Mouse (Mus musculus) mouse embryonic stem cell (cell line): ENCODE measurements at regions not wholly inside any gene's neighbourhood (a gene's known extent, or its start where the extent isn't known, plus 50 kb on each side); places are given as distances from the start of the nearest gene placed in this dataset.

Source experiments
- in situ Hi-C, 2 experiments: fragments of 300-500 bp; cut with MboI; formaldehyde crosslinking; loops; 1 replicate in 1 of 2; 3 replicates in 1 of 2; pipeline ENCODE4 v1.14.3; 2019 to 2020; ENCODE audit warnings: low sequenced_read_pairs in 2 of 2, low pct_unique_long_range_greater_than_20kb in 1 of 2, mixed read lengths in 1 of 2; ENCODE audit not compliant: unreplicated experiment in 1 of 2

DNA sequence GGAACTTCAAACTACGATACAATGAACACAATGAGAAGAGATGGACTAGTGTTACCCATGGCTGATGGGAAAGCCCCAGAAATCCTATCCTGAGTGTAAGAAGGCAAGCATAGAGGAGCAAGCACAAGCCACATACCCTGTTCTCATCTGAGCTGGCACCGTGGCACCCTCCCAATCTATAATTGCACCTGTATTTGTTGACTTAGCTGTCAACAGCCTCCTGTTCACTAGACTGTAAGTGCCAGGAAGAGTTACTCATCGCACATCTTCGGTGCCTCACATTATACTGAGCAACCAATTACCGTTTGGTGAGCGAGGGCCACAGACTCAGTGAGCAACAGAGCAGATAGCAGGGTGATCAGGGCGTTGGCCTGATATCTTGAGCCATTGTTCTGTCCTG lies 239.9 kb downstream of the Drd1 start:
- in situ Hi-C loops: loop anchor here in 1 of 2 experiments (10.0 kb wide), 1 partner anchor 239 kb away; the partner anchor contains the start of gene Drd1

DNA sequence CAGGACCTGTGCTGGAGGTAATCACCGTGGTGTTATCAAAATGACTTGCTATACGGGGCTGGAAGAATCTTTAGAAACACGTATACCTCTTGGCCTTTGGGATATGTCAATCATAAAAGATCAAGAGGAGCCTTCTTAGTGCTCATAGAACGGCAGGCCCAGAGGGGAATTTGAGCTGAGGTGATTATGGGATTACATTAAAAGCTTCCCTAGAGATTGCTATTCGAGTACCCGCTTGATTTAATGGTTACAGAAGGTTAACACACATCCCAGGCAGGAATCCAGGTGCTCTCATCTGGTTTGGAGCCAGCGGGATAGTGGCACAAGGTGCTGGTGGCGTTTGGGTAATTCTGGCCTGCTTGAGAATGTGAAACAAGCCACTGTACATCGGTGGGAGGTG lies 241.4 kb downstream of the Drd1 start:
- in situ Hi-C loops: loop anchor here in 1 of 2 experiments (10.0 kb wide), 1 partner anchor 241 kb away; the partner anchor contains the start of gene Drd1

DNA sequence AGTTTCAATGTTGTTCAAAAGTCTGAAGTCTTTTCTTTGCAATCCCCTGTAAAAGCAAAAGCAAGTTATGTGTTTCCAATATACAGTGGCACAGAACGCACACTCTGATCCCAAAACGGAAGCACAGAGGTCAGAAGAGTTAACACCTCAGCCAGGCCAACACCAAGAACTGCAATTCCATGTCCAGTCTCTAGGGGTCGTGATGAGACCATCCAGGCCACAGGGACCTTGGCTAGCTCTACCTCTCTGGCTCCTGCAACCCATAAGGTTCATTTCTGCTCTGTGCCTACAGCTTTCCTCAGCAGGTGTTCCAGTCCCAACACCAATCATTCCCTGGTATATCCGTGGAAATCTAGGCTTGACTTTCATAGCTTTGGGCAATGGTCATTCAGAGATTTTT lies 243.6 kb downstream of the Drd1 start:
- in situ Hi-C loops: loop anchor here in 1 of 2 experiments (10.0 kb wide), 1 partner anchor 243 kb away; the partner anchor contains the start of gene Drd1

DNA sequence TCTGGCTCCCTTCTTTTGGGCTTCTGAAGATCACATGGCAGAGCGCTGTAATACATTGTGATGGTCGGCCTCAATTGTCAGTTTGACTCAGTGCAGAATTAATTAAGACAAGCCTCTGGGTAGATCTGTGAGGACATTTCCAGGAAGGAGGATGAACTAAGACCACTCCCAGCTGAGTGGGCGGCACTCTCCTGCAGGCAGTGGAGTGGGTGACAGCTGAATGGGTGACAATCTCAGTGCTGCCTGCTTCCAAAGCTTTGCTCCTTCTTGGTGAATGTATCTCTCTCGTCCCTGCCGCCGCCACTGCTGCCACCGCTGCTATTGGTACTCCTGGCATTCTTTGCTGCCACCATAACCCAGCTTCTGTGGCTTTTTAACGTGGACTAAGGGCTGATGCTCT lies 244.4 kb downstream of the Drd1 start:
- in situ Hi-C loops: loop anchor here in 1 of 2 experiments (10.0 kb wide), 1 partner anchor 244 kb away; the partner anchor contains the start of gene Drd1

DNA sequence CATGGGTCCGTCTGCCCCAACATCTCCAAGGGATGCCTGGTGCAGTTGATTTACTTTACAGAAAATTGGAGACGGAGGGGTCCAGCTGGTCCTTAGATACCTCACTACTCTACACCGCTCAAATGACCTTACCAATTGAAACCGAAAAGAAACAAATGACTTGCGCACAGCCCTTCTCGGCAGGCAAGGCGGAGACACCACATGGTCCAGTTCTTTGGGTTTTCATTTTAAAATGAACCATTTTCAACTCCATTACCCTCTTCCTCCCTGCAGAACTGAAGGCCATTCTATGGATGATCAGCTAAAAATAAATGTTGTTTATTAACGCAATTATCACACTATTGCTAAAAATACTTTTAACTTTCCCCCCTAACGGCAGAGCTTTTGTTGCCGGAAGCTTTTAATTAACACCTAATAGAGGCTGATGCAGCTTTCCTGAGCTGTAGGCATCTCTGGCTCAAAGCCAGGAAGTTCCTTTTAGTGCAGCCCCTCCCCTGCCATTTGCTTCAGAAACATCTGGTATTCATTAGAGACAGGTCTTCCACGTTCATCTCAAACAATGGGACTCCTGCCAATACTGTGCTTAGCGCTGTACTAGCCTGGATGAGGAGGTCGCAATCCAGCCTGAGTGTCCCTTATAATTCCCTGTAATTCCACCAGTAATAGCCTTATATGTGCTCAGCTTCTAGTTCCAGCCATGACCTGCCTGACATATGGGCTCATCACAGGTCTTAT lies 247.5 kb downstream of the Drd1 start:
- in situ Hi-C loops: no loop called here

DNA sequence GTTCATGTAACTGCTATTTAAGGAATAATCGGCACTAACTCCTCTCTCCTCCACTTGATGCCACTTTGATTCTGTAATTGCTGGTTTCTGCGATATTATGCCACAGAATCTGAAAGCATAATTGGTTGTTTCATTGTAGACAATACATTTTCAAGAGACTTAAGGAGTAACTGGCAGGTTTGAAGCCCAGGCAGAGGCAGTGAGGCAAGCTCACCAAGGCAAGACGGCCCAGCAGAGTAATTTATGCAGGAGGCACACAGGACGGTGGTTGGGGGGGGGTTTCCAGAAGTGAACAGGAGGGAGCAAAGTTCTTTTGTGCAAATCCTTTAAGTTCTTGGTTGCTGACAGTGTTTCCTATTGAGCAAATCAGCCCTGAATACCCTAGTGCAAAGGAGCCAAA lies 249.6 kb downstream of the Drd1 start:
- in situ Hi-C loops: no loop called here

DNA sequence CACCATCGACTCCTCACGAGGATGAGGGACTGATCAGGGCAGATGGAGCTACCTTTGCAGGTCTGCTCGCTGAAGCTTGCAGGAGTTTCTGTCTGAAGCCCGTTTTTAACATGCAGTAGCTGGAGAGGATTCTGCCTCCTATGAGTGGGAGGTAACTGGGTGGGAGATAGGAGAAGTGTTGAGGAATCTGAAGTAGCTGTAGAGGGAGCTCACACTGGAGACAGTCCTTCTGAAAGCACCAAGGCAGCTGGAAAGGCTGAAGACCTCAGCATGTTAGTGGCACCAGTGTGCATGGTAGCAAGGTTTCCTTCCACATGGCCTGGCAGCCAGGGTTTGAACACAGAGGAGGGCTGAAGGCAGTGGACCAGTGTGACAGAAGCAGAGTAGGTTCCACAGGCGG lies 254.5 kb downstream of the Drd1 start:
- in situ Hi-C loops: no loop called here

DNA sequence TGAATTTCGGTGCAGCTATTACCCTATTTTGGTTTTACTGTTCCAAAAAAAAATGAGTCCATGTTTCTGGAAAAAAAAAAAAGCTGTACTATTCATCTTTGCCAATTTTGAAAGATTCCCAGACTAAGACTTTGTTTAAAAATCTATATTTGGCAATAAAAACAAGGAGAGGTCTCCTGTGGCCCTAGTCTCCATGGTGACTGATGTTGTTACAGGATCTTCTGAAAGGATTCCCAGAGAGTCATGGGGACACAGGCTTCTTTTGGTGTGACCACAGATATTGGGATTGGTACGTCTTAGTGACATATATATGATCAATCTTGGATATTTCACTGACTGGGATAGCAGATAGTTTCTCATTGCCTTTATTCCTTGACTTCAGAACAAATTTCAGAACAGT lies 266.7 kb downstream of the Drd1 start:
- in situ Hi-C loops: loop anchor here (10.0 to 25.0 kb wide), 2 partner anchors 266 to 273 kb away; partner anchors contain the start of genes Drd1 (in 2 of the 2) and Sfxn1 (in 1 of the 2)

DNA sequence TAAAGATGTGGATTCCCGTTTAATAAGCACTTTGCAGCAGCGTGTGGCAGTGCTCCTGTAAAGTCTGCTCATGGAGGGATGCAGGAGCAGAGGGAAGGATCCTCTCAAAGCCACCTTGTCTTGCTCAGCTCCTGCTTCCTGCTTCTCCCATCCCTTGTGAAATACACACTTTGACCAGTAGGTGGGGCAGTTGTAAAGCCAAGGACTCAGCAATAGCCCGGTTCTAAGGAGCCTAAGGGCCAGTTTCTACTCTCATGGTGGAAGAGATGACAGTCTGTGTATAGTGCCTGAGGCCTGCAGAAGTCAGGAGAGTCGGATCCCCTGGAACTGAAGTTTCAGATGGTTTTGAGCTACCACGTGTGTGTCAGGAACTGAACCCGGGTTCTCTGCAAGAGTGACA lies 272.0 kb downstream of the Drd1 start:
- in situ Hi-C loops: loop anchor here (10.0 to 25.0 kb wide), 2 partner anchors 271 to 279 kb away; partner anchors contain the start of genes Drd1 (in 2 of the 2) and Sfxn1 (in 1 of the 2)

DNA sequence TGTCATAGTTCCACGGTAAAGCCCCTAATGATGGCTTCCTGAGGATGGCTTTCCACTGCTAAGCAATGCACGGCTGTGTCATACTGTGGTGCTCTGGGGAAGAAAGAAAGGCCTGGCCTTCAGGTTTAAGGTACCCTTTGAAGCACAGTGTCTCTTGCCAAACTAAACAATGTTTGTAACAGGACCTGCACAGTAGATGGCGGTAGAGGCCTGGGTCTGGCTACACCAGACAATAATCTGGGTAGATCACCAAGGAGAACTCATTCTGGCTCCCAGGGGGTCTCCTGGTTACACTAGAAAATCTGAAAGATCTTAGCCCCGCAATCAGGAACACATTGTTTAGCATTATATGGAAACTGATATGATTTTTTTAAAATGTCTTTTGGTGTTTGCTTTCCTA lies 276.4 kb downstream of the Drd1 start:
- in situ Hi-C loops: loop anchor here in 1 of 2 experiments (25.0 kb wide), 1 partner anchor 283 kb away; the partner anchor contains the start of genes Drd1 and Sfxn1

DNA sequence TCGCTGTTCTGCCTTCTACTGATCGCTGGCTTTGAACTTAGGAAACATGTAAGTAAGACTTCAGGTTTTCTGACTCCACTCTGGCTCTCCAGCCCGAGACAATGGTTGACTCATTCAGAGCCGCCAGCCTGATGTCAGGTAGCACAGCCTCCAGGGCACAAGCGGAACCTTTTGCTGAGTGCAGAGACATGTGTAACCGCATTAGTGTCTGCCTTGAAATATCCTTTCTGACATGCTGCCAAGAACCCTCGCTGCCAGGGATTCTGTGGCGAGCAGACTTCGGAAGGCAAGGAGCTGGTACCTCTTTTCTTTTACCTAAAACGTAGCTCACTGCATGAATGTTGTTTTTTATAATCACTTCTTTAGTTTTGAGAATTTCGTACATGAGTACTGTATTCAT lies 279.1 kb downstream of the Drd1 start:
- in situ Hi-C loops: loop anchor here in 1 of 2 experiments (25.0 kb wide), 1 partner anchor 286 kb away; the partner anchor contains the start of genes Drd1 and Sfxn1

DNA sequence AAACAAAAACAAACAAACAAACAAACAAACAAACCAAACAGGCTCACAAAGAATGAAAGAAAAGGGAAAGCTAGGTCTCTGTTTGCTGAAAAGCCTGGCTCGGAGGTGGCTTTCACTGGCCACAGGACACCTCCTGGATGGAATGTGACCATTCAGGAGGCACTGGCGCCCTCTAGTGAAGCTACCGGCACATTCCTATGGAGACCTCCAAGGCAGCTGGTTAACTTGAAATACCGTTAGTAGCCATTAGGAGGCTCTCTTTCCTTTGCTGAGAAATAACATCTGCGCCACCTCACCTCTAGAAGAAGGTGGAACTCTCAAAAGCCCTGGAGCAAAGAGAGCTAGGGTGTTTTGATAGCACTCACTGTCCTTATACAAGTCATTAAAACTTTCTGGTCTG lies 279.8 kb downstream of the Drd1 start:
- in situ Hi-C loops: loop anchor here in 1 of 2 experiments (25.0 kb wide), 1 partner anchor 287 kb away; the partner anchor contains the start of genes Drd1 and Sfxn1

DNA sequence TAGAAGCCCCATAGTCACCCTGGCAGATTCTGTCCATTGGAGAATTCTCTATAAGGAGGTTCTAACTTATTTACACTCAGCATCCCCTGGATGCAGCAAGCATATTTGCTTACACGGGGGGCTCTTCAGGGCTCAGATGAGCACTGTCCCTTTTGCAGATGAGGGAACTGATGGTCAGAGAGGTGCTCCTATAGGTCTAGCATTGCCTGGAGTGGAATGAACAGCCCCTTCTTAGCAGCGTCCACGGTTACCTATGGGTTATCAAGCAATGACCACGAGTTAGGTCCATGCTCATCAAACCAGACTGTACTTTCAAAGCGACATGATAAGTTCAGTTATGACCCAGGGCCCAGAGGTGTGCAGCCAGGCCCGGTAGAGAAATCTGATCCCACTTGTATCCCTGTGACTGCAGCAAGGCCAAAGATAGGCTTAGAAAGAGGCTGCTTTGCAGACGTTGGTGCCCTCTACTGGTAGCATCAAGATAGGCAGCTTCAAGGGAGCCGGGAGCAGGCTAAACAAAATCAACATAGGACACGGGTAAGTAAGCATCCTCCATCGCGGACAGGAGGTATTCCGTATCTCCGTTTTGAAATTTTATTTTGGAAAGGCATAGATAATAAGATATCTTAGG lies 290.8 kb downstream of the Drd1 start:
- in situ Hi-C loops: loop anchor here in 1 of 2 experiments (25.0 kb wide), 1 partner anchor 327 kb away; no protein-coding TSS in a partner anchor

DNA sequence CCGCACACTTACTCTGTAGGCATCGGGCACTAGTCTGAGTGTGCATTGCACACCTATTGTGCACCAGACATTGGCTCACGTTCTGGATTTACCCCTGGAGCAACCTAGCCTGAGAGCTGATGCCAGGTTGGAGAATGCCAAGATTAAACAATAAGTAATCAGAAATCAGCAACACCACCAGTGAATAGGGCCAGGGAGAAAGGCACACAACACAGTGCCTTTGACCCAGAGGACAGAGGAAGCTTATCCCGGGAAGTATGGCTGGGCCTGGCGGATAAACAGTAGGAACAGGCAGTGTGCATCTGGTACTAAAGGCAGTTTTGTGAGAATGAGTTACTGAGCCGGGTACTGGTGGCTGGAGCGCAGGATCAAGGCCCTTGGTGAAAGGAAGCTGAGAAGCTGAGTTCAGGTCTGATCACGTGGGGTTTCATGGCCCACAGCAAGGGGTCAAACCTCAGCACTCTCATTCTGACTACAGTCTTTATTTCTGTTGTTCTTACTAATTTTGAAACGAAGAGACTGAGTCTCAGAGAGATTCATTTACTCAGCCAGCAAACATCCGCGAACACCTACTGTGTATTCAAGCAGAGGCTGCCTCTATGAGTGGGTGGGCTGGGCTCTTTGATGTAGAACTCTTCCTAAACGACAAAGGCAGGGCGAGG lies 284.8 kb upstream of the Msx2 start:
- in situ Hi-C loops: loop anchor here in 1 of 2 experiments (25.0 kb wide), 1 partner anchor 320 kb away; no protein-coding TSS in a partner anchor

DNA sequence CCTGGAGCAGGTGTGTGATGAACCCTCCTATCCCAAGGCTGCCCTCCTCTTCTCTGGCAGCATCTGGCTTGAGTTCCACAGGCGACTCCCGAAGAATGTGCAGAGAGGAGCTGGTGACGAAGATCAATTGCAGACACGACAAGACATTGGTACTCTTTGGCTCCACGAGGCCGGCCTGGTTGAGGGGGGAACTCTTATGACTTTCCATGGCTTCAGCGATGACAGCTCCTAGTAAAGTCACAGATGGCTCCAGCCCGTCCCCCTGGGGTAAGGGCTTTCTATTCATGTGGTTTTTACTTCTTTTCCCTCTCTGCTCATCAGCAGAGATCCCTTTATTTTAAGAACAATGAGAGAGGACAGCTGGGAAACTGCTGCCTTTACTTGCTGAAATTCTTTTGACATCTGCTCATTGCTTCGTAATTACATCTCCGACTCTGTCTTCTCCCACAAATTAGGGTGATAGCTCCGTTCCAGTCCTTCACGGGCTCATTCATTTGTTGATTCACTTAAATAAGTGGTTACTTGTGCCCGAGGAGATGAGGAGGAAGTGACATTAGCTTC lies 284.2 kb upstream of the Msx2 start:
- in situ Hi-C loops: loop anchor here in 1 of 2 experiments (25.0 kb wide), 1 partner anchor 320 kb away; no protein-coding TSS in a partner anchor

DNA sequence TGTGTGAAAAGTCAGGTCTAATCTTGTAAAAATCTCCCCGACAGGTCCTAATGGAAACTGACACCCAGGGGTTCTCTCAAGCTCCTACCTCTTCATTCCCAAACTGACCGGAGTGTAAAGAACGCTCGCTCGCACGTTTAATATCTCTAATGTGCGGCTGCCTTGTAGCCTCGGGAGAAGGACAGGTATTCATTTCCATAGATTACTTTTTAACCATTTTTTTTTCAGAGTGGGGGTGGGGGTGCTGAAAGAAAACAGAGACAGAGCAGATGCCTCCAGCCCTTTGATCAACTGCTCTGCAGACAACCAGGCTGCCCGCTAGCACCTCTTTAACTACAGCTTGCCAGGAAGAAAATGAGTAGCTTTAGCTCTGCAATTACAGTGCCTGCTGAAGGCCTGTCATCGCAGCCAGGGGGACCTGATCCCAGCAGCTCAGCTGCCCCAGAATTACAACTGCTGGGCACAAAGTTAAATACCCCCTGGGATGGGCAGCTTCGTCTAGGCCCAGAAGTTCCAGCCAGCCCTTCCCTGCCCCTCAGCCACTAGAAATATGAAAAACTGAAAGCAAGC lies 282.3 kb upstream of the Msx2 start:
- in situ Hi-C loops: loop anchor here in 1 of 2 experiments (25.0 kb wide), 1 partner anchor 318 kb away; no protein-coding TSS in a partner anchor

DNA sequence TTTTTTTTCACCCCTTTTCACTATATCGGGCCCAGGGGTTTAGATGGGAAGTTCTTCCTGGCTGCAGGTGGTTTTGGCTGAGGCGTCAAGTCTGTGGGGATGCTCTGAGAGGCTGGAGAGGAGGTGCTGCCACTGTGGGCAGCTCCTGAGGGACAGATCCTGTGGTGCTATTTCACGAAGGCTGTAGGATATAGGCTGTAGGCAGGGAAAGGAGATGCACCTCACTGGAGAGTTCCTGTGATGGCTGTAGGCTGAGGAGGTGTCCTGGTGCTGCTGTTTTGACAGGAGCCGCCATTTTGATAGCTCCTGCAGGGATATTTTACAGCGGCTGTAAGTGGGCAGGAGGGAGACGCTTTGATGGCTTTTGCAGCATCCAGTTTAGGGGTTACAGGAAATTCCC lies 280.2 kb upstream of the Msx2 start:
- in situ Hi-C loops: loop anchor here in 1 of 2 experiments (25.0 kb wide), 1 partner anchor 316 kb away; no protein-coding TSS in a partner anchor

DNA sequence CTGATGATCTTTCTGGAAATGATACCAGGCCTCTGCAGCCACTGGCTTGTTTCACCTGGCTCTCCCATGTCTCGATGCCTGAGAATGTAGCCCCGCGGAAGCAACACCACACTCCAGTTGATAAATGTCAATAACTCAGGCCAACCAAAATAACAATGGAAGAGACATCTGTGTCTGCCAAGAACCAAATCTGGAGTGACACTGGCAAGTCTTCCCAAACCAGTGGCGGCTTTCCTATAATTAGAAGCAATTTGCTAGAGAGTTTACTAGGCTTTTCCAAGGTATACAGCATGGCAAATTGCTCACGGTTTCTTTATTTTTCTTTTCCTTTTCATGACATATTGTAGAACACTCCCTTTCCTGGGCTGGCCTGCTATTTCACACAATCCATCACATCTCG lies 268.1 kb upstream of the Msx2 start:
- in situ Hi-C loops: no loop called here
